Mouse (Mus musculus): Measurements from ENCODE around the gene Trip10. TPM values are rescaled to one million over a fixed set of nuclear protein-coding genes. Genes with fewer than 3 reads are reported as not detected.

Gene Trip10
- polyA plus RNA-seq (2012; fragmentation: generic; extraction: Trizol) = 10 to 100 TPM; 25.6 to 56.6 TPM

DNA sequence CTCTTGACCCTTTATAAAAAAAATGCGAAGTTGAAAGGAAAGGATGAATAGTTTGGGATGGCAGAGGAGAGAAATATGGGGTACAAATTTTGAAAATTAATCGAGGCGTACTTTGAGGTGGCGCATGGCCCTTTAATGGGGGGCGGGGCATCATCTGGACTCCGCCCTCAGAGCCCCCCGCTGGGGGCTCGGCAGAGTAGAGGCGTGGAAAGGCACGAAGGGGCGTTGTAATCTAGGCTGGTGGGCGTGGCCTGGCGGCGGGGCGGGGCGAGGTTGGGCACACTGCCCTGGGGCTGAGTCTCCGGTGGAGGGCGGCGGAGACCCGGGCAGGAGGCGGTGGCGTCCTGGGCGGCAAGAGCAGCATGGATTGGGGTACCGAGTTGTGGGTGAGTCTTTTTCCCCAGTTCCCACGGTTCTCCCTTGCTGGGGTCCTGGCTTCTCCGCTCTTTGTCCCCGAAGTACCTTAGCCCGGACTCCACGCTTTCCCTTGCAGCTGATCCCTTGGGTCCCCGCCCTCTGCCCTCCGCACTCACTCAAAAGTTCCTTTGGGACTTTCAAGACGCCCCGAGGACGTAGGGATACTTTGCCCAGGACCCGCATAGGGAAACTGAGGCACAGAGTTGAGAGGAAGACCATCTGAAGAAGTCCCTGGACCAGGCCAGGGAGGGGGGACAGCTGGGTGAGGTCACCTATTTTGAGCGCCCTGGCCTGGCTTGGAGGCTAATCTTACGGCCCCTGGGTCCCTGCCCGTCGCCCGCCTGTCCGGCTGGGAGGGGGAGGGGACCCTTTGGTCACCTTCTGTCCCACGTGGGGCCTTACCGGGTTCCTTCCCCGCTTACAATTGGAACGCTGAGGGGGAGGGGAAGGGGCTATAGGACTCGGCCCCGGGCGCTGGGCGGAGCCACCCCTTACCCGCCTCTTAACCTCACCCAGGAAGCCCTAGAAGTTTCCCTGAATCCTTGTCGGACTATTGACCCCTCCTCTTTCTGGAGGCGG, at the start of gene Trip10:
Gene Trip10, plus strand, starts transcription at position 270 of the 996 bp plus-strand sequence.

DNA sequence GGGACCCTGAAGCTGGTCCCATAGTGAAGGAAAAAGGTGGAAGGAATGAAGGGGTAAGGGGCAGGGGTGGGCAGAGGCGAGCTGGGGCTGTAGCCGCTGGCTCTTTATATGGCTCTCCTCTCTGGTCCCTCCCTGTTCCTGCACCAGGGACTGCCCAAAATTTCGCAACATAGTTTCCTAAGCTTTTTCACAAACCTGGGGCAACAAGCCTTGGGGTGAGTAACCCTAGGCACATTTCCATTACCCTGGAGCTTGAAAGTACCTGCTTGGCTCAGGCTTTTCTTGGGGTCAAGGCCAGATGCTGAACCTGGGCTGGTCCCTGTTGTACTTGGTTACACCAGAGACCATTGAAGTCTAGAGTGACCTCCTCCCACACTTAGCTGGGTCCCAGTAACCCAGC, 21.2 kb upstream of the Trip10 start, which contains the start of gene C3:
Gene C3, minus strand, starts transcription at position 123 of the 400 bp plus-strand sequence.

DNA sequence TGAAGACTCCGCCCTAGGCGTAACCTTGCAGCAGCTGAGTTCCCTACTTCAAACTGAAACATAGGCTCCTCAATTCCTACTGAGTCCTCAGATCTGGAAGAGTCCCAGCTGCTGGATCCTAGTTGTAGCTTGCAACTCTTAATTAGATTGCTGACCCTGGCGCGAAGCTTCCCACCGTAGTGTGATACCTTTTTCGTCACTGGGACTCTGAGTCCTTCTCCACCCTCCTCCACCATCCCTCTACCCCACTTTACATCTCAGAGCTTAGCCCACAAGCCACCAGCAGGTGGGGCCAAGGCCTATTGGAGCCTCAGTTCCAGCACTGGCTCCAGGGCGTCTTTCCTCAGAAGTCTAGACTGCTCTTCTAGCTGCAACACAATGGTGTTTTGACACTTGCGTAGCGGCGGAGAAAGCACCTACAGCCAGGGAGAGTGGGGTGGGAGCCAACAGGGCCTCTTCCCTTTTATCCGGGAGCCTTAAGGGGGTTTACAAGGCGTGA, 1.0 kb upstream of the Trip10 start, which contains the start of gene Gpr108:
Gene Gpr108, minus strand, starts transcription at position 246 of the 499 bp plus-strand sequence.

DNA sequence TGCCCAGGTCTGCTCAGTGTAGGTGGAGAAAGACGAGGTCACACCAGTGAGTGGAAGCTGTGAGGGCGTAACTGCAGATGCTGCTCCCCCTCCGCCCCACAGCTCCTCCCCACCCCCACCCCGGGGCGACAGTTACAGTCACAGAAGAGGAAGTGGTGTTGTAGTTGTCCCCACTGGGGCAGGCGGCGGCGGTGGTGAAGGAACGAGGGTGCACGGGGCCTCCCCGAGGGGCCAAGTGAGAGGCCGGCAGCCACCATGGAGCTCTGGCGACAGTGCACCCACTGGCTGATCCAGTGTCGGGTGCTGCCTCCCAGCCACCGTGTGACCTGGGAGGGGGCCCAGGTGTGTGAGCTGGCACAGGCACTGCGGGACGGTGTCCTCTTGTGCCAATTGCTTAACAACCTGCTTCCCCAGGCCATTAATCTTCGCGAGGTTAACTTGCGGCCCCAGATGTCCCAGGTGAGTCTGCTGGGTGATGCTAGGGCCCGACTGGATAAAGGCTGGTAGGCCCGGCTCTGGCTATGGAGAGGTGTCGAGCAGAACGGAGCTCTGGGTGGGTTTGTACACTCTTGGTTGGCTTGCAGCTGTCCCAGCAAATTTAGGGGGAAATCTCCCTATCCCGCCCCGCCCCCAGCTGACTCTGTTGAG, 29.8 kb downstream of the Trip10 start, which contains the start of gene Vav1:
Gene Vav1, plus strand, starts transcription at position 158 of the 648 bp plus-strand sequence.

Other genes with a start within 250 kb of the Trip10 start
- 1 to 10 TPM in 1 of 2 experiments, under 1 TPM in 1; 0.66 to 1.7 TPM for gene Pspn, start 249.4 kb upstream of the Trip10 start, polyA plus RNA-seq (2012; fragmentation: generic; extraction: Trizol)
- 10 to 100 TPM; 59.3 to 84.5 TPM for gene Gtf2f1, start 238.2 kb upstream of the Trip10 start, polyA plus RNA-seq (2012; fragmentation: generic; extraction: Trizol)
- gene Gm17949, start 238.0 kb upstream of the Trip10 start, polyA plus RNA-seq (2012; fragmentation: generic; extraction: Trizol) = under 1 TPM in 1 of 2 experiments, not detected in 1; 0.21 TPM
- 10 to 100 TPM; 25.5 to 61.1 TPM for gene Khsrp, start 217.9 kb upstream of the Trip10 start, polyA plus RNA-seq (2012; fragmentation: generic; extraction: Trizol)
- gene Slc25a41, start 207.8 kb upstream of the Trip10 start, polyA plus RNA-seq (2012; fragmentation: generic; extraction: Trizol) = not detected
- gene Crb3, start 190.3 kb upstream of the Trip10 start, polyA plus RNA-seq (2012; fragmentation: generic; extraction: Trizol) = not detected
- 1 to 10 TPM; 1.0 to 2.1 TPM for gene Slc25a23, start 189.6 kb upstream of the Trip10 start, polyA plus RNA-seq (2012; fragmentation: generic; extraction: Trizol)
- not detected for gene Dennd1c, start 170.9 kb upstream of the Trip10 start, polyA plus RNA-seq (2012; fragmentation: generic; extraction: Trizol)
- gene Tubb4a, start 161.7 kb upstream of the Trip10 start, polyA plus RNA-seq (2012; fragmentation: generic; extraction: Trizol) = under 1 TPM; 0.09 to 0.25 TPM
- gene Tnfsf9, start 144.1 kb upstream of the Trip10 start, polyA plus RNA-seq (2012; fragmentation: generic; extraction: Trizol) = 1 to 10 TPM; 2.8 to 3.0 TPM
- not detected for gene Cd70, start 99.7 kb upstream of the Trip10 start, polyA plus RNA-seq (2012; fragmentation: generic; extraction: Trizol)
- not detected for gene Tnfsf14, start 55.3 kb upstream of the Trip10 start, polyA plus RNA-seq (2012; fragmentation: generic; extraction: Trizol)
- gene C3, start 21.3 kb upstream of the Trip10 start, polyA plus RNA-seq (2012; fragmentation: generic; extraction: Trizol) = 10 to 100 TPM in 1 of 2 experiments, under 1 TPM in 1; 0.09 to 54.8 TPM
- 10 to 100 TPM; 32.2 to 80.0 TPM for gene Gpr108, start 1.0 kb upstream of the Trip10 start, polyA plus RNA-seq (2012; fragmentation: generic; extraction: Trizol)
- not detected for gene Vav1, start 29.6 kb downstream of the Trip10 start, polyA plus RNA-seq (2012; fragmentation: generic; extraction: Trizol)
- not detected for gene Adgre1, start 109.2 kb downstream of the Trip10 start, polyA plus RNA-seq (2012; fragmentation: generic; extraction: Trizol)